Mouse (Mus musculus) kidney, adult 9 months (tissue): ENCODE data around the gene Cd79b.

Experiments
- DNase-seq: peaks from one replicate; pipeline ENCODE4 v3.0.0; 2022

Cd79b gene

GRCm38 (mm10) chr11:106317801-106318200 lies 3.2 kb upstream of the Cd79b start:
- DNase-seq: no peak

- DNase-seq: no peak
Observed at GRCm38 (mm10) chr11:106316416-106316815, 1.9 kb upstream of the Cd79b start.

- no peak for DNase-seq
Observed at GRCm38 (mm10) chr11:106313533-106313932, 1.0 kb downstream of the Cd79b start.

- no peak for DNase-seq
Observed at GRCm38 (mm10) chr11:106310123-106310522, 4.4 kb downstream of the Cd79b start.

GRCm38 (mm10) chr11:106308162-106308561 lies 6.4 kb downstream of the Cd79b start:
- no peak for DNase-seq

- no peak for DNase-seq
Observed at GRCm38 (mm10) chr11:106307432-106307831, 7.1 kb downstream of the Cd79b start.

- DNase-seq: no peak
Observed at GRCm38 (mm10) chr11:106306758-106307157, 7.8 kb downstream of the Cd79b start.

- DNase-seq: no peak
Observed at GRCm38 (mm10) chr11:106306065-106306385, 8.5 kb downstream of the Cd79b start.

- no peak for DNase-seq
Observed at GRCm38 (mm10) chr11:106305348-106306064, 9.1 kb downstream of the Cd79b start.

GRCm38 (mm10) chr11:106302634-106303033 lies 11.9 kb downstream of the Cd79b start:
- peak; percentile 57 for DNase-seq

GRCm38 (mm10) chr11:106301765-106302164 lies 12.8 kb downstream of the Cd79b start, which contains the start of gene Gh:
Gh (minus strand) TSS chr11:106301865.
- DNase-seq: no peak

GRCm38 (mm10) chr11:106291861-106292260 lies 22.7 kb downstream of the Cd79b start:
- no peak for DNase-seq

- DNase-seq: no peak
Observed at GRCm38 (mm10) chr11:106290376-106290775, 24.2 kb downstream of the Cd79b start.

GRCm38 (mm10) chr11:106289369-106289768 lies 25.2 kb downstream of the Cd79b start:
- DNase-seq: peak; percentile 66

- DNase-seq: no peak
Observed at GRCm38 (mm10) chr11:106286987-106287386, 27.6 kb downstream of the Cd79b start.

- DNase-seq: no peak
Observed at GRCm38 (mm10) chr11:106286206-106286605, 28.4 kb downstream of the Cd79b start.

- no peak for DNase-seq
Observed at GRCm38 (mm10) chr11:106284126-106284525, 30.4 kb downstream of the Cd79b start.

- no peak for DNase-seq
Observed at GRCm38 (mm10) chr11:106283371-106283770, 31.2 kb downstream of the Cd79b start.

GRCm38 (mm10) chr11:106282452-106282851 lies 32.1 kb downstream of the Cd79b start:
- DNase-seq: no peak

GRCm38 (mm10) chr11:106276454-106276853 lies 38.1 kb downstream of the Cd79b start, which contains the start of gene Tcam1:
Tcam1 (plus strand) TSS chr11:106276672.
- peak; percentile 96 for DNase-seq

GRCm38 (mm10) chr11:106274971-106275411 lies 39.6 kb downstream of the Cd79b start:
- DNase-seq: peak; percentile 75

GRCm38 (mm10) chr11:106274374-106274773 lies 40.2 kb downstream of the Cd79b start:
- no peak for DNase-seq

- DNase-seq: no peak
Observed at GRCm38 (mm10) chr11:106273811-106274210, 40.8 kb downstream of the Cd79b start.

- no peak for DNase-seq
Observed at GRCm38 (mm10) chr11:106273311-106273684, 41.3 kb downstream of the Cd79b start.
